ENCODE assay signal across 11 mouse cellular contexts in genomic region chr14:120292133-120292532, GRCm38 (mm10). TPM values are rescaled to one million over a fixed set of nuclear protein-coding genes. Genes with fewer than 3 reads are reported as not detected.
DNase-seq lines count a peak whose midpoint lies in the region; ATAC-seq and TF ChIP-seq lines count a peak whose summit lies in the region.
"Had no signal": no experiment of that assay in that cellular context is flagged by ENCODE, and none has a peak within 500 bp of the region (broad histone marks: within the 10 kb centered on the region; RNA-seq: fewer than 3 reads in every experiment).

No protein-coding gene starts in this region.

- DNase-seq in gastrocnemius, adult 2 months = no peak
- no peak for DNase-seq in gastrocnemius, postnatal 36 days
- no peak for DNase-seq in limb, embryonic 10.5 days (ENCODE audit: low spot score)
- peak; percentile 6 for DNase-seq in heart, postnatal 0 days (ENCODE audit: low spot score)
- no peak for DNase-seq in natural killer cell, adult 2 months (ENCODE audit: low spot score in 2 of 2)
- no peak for DNase-seq in ovary, postnatal 36 days (ENCODE audit: low spot score)
- DNase-seq: adrenal gland, postnatal 10 days; liver, embryonic 13.5 days; right cerebral cortex, postnatal 4 days had no signal

- intact Hi-C loops in gastrocnemius, adult 2 months (cut with DNase I) = no loop called here
- intact Hi-C loops in gastrocnemius, postnatal 36 days (cut with DNase I) = no loop called here

- TF ChIP-seq EP300 in heart, postnatal 0 days (IDR thresholded peaks at IDR 0.05; ENCODE audit: low read depth) = no peak

- H3K9ac ChIP-seq in limb, embryonic 12.5 days (replicated peaks) = no peak overlapping the region
- 0 out of 2 replicates have a peak overlapping the region, but pooled peaks have one; percentile 38 for H3K9ac ChIP-seq in heart, postnatal 0 days (replicated peaks; ENCODE audit: low read depth, low read length)
- no peak overlapping the region for H3K9ac ChIP-seq in stomach, embryonic 16.5 days (ENCODE audit: low read length)
- H3K9ac ChIP-seq: liver, embryonic 13.5 days had no signal

- H3K4me2 ChIP-seq in limb, embryonic 12.5 days = no peak overlapping the region
- H3K4me2 ChIP-seq in heart, postnatal 0 days (ENCODE audit: low read depth, low read length) = no peak overlapping the region
- no peak overlapping the region for H3K4me2 ChIP-seq in stomach, embryonic 16.5 days (ENCODE audit: low read depth, low read length)
- H3K4me2 ChIP-seq: liver, embryonic 13.5 days had no signal

- H3K4me3 ChIP-seq in gastrocnemius, adult 2 months = peak overlapping the region; percentile 35
- H3K4me3 ChIP-seq in limb, embryonic 12.5 days (replicated peaks) = no peak overlapping the region
- H3K4me3 ChIP-seq in limb, embryonic 10.5 days = no peak overlapping the region
- no peak overlapping the region for H3K4me3 ChIP-seq in heart, postnatal 0 days (ENCODE audit: low read depth, low read length)
- H3K4me3 ChIP-seq in stomach, embryonic 16.5 days (replicated peaks; ENCODE audit: low read length) = no peak overlapping the region
- H3K4me3 ChIP-seq: liver, embryonic 13.5 days had no signal

- no peaks in the 10 kb centered on the region for H3K27me3 ChIP-seq in limb, embryonic 12.5 days
- H3K27me3 ChIP-seq in limb, embryonic 10.5 days (ENCODE audit: low read depth, poor library complexity, severe bottlenecking) = no peaks in the 10 kb centered on the region
- H3K27me3 ChIP-seq in heart, postnatal 0 days (ENCODE audit: control insufficient read depth, insufficient read depth, low read length) = no peaks in the 10 kb centered on the region
- H3K27me3 ChIP-seq in stomach, embryonic 16.5 days (ENCODE audit: control insufficient read depth, insufficient read depth, low read length) = no peaks in the 10 kb centered on the region
- H3K27me3 ChIP-seq: liver, embryonic 13.5 days had no signal

- peak overlapping the region; percentile 80 for H3K27ac ChIP-seq in gastrocnemius, adult 2 months
- peak overlapping the region; percentile 62; the same call in 1 of the 2 replicates for H3K27ac ChIP-seq in limb, embryonic 12.5 days
- H3K27ac ChIP-seq in limb, embryonic 10.5 days = no peak overlapping the region
- peak overlapping the region; percentile 93 for H3K27ac ChIP-seq in heart, postnatal 0 days (ENCODE audit: low read depth)
- peak overlapping the region; percentile 84 for H3K27ac ChIP-seq in stomach, embryonic 16.5 days (ENCODE audit: low read length)
- H3K27ac ChIP-seq: liver, embryonic 13.5 days had no signal

- ATAC-seq in limb, embryonic 12.5 days (ENCODE audit: insufficient number of reproducible peaks, insufficient read depth, low FRiP score, low TSS enrichment, low read depth) = no peak
- ATAC-seq in heart, postnatal 0 days (ENCODE audit: insufficient read depth, low read depth) = no peak
- ATAC-seq in stomach, embryonic 16.5 days (ENCODE audit: insufficient read depth, low FRiP score) = no peak

- WGBS in limb, embryonic 12.5 days = 73% methylated on average over 5 of the region's 5 CpGs
- WGBS in limb, embryonic 10.5 days = 76% methylated on average over 5 of the region's 5 CpGs
- 53% methylated on average over 5 of the region's 5 CpGs for WGBS in heart, postnatal 0 days
- WGBS in stomach, embryonic 16.5 days = 64% methylated on average over 5 of the region's 5 CpGs

- H3K4me1 ChIP-seq in limb, embryonic 12.5 days (replicated peaks) = peaks cover 75% of the 10 kb centered on the region
- H3K4me1 ChIP-seq in limb, embryonic 10.5 days = peaks cover 61% of the 10 kb centered on the region
- peaks cover 86% of the 10 kb centered on the region for H3K4me1 ChIP-seq in heart, postnatal 0 days (ENCODE audit: control insufficient read depth, insufficient read depth)
- H3K4me1 ChIP-seq in stomach, embryonic 16.5 days (ENCODE audit: control insufficient read depth, insufficient read depth, low read length) = peaks cover 61% of the 10 kb centered on the region

- peaks cover 20% of the 10 kb centered on the region; the same call in 1 of the 2 replicates for H3K36me3 ChIP-seq in limb, embryonic 12.5 days
- H3K36me3 ChIP-seq in limb, embryonic 10.5 days = peaks cover 27% of the 10 kb centered on the region; the same call in 1 of the 2 replicates
- H3K36me3 ChIP-seq in heart, postnatal 0 days (replicated peaks; ENCODE audit: control insufficient read depth, insufficient read depth, low read length) = peaks cover 11% of the 10 kb centered on the region; the same call in 1 of the 2 replicates
- 0 out of 2 replicates have a peak, but pooled peaks cover 5% of the 10 kb centered on the region for H3K36me3 ChIP-seq in stomach, embryonic 16.5 days (ENCODE audit: control insufficient read depth, insufficient read depth, low read length)
- H3K36me3 ChIP-seq: liver, embryonic 13.5 days had no signal

- no peak for TF ChIP-seq CTCF in gastrocnemius, adult 2 months (IDR thresholded peaks at IDR 0.05)
- no peak for TF ChIP-seq CTCF in heart, postnatal 0 days (IDR thresholded peaks at IDR 0.05; ENCODE audit: low read depth)

- no peaks in the 10 kb centered on the region for H3K9me3 ChIP-seq in limb, embryonic 12.5 days
- H3K9me3 ChIP-seq in limb, embryonic 10.5 days (replicated peaks) = no peaks in the 10 kb centered on the region
- H3K9me3 ChIP-seq in heart, postnatal 0 days (replicated peaks; ENCODE audit: control insufficient read depth, low read length) = no peaks in the 10 kb centered on the region
- H3K9me3 ChIP-seq in stomach, embryonic 16.5 days (replicated peaks; ENCODE audit: control insufficient read depth, low read length) = no peaks in the 10 kb centered on the region
- H3K9me3 ChIP-seq: liver, embryonic 13.5 days had no signal

RNA-seq across cellular contexts. Expression of gene Mbnl2, which starts 16.7 kb away (rescaled TPM):
- 100 to 1,000 TPM; 282 to 352 TPM for total RNA-seq in gastrocnemius, adult 2 months (2021)
- 100 to 1,000 TPM; 312 to 318 TPM for total RNA-seq in gastrocnemius, postnatal 36 days (2021)
- 79.0 and 80.8 TPM in 2 replicates for polyA plus RNA-seq in limb, embryonic 12.5 days (2016; fragmentation: Nextera tagmentation; extraction: Ambion mirVana)
- polyA plus RNA-seq in limb, embryonic 10.5 days (2016; fragmentation: Nextera tagmentation; extraction: Ambion mirVana) = 33.8 and 45.5 TPM in 2 replicates
- total RNA-seq in heart, postnatal 0 days (2014; rRNA removed; ENCODE audit: low replicate concordance) = 288 and 337 TPM in 2 replicates
- polyA plus RNA-seq in heart, postnatal 0 days (2015; fragmentation: Nextera tagmentation; extraction: Ambion mirVana) = 136 and 137 TPM in 2 replicates
- 131 and 136 TPM in 2 replicates for polyA plus RNA-seq in stomach, embryonic 16.5 days (2015; fragmentation: Nextera tagmentation; extraction: Ambion mirVana)
